Mouse (Mus musculus): ENCODE data around the gene Madcam1.

GRCm38 (mm10) chr10:79687513-79687912, 23.2 kb downstream of the Madcam1 start:
- TF ChIP-seq POLR2A (IDR thresholded peaks at IDR 0.05; ENCODE audit: low read depth, low read length): no peak
- TF ChIP-seq CTCF (IDR thresholded peaks at IDR 0.05; ENCODE audit: extremely low read depth, insufficient read depth, insufficient read length, insufficient replicate concordance): no peak

Data from spleen, adult 2 months (tissue).